Mouse (Mus musculus) pancreas, adult 10 weeks (tissue): ENCODE results near the gene Olfr1445. TPM values are rescaled to one million over a fixed set of nuclear protein-coding genes. Genes with fewer than 3 reads are reported as not detected.

ENCODE experiments used
- polyA plus RNA-seq: library from polyadenylated mRNA; stranded (reverse); fragments of 350-450 nt; fragmentation: Illumina TruSeq; extraction: RNeasy Lipid Tissue Mini Kit (QIAGEN cat#74804); gene quantifications from one replicate; pipeline ENCODE4 v1.2.3, GENCODE M21; 2015; ENCODE audit warnings: low read depth, low replicate concordance; ENCODE audit not compliant: insufficient read depth

The Olfr1445 gene
- not detected for polyA plus RNA-seq

DNA sequence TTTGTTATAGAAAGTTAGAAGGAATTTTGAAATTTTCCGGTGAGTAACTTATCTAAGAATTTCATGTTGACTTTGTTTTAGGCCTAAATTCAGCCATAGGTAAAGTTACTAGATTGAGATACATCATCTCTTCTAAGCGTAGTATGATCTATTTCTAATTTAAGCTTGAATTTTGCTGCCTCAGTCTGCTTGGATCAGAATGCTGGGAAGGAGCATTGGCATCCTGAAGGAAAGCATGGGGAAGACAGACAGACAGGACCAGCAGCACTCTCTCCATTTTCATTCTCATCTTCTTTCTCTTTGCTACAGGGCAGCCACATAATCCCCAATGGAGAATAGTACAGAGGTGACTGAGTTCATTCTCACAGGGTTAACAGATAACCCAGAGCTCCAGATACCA, at the start of gene Olfr1445:
Gene Olfr1445, plus strand, starts transcription at position 301 of the 400 bp plus-strand sequence.

DNA sequence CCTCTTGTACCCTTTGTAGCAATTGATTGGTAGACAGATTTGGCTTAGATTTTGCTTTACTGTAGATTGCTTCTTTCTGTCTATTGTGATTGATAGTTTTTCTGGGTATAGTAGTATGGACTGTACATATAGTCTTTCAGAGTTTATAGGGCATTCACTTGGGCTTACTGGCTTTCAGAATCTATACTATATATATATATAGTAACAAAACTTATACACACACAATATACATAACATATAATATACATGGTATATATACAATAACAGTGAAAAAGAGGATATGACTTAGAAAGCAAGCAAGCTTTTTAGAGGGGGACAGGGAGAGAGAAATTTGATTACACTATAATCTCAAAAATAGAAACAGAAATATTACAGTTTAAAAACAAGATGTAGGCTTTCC, 37.3 kb upstream of the Olfr1445 start, which contains the start of gene Gm5244:
Gene Gm5244, plus strand, starts transcription at position 301 of the 400 bp plus-strand sequence.

GRCm38 (mm10) chr19:12856983-12857382, 26.7 kb upstream of the Olfr1445 start, which contains the start of gene Olfr1444:
Olfr1444 (plus strand) TSS chr19:12857283.

DNA sequence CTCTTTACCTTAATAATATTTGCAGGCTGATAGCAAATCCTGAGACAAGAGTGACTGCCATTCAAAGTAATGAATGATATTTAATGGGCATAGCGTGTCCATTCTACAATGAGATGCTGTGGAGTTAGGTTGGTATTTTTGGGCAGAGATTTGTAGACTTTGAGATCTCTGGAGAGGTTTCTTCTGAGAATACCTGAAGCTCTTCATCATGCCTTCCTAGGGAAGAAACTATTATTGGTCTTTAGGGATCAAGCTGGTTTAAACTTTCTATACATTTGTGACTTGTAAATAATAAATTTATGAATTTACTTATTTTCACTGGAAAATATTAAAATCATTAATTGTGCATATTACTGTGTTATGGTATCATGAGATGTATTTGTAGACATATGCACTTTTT, 9.8 kb downstream of the Olfr1445 start, which contains the start of gene Olfr1446:
Gene Olfr1446, minus strand, starts transcription at position 101 of the 400 bp plus-strand sequence.

DNA sequence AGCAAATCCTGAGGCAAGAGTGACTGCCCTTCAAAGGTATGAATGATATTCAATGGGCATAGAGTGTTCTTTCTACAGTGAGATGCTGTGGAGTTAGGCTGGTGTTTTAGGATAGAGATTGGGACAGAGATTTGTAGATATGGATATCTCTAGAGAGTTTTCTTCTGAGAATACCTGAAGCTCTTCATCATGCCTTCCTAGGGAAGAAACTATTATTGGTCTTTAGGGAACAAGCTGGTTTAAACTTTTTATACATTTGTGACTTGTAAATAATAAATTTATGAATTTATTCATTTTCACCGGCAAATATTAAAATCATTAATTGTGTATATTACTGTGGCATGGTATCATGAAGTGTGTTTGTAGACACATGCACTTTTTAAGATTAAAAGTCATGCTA, 20.0 kb downstream of the Olfr1445 start, which contains the start of gene Olfr1447:
Gene Olfr1447, minus strand, starts transcription at position 101 of the 400 bp plus-strand sequence.

GRCm38 (mm10) chr19:12924319-12924718, 40.7 kb downstream of the Olfr1445 start, which contains the start of gene Olfr1448:
Olfr1448 (minus strand) TSS chr19:12924419.

GRCm38 (mm10) chr19:12930540-12930939, 46.9 kb downstream of the Olfr1445 start, which contains the start of gene Olfr1449:
Olfr1449 (plus strand) TSS chr19:12930840.

Other genes with a start within 250 kb of the Olfr1445 start
- not detected for gene Olfr1442, start 213.4 kb upstream of the Olfr1445 start, polyA plus RNA-seq
- gene Olfr1443, start 205.7 kb upstream of the Olfr1445 start, polyA plus RNA-seq: not detected
- not detected for gene Keg1, start 188.1 kb upstream of the Olfr1445 start, polyA plus RNA-seq
- gene Cntf, start 118.2 kb upstream of the Olfr1445 start, polyA plus RNA-seq: not detected
- 9.9 TPM for gene Zfp91, start 87.7 kb upstream of the Olfr1445 start, polyA plus RNA-seq
- gene Lpxn, start 87.7 kb upstream of the Olfr1445 start, polyA plus RNA-seq: 1.1 TPM
- not detected for gene Gm5244, start 37.2 kb upstream of the Olfr1445 start, polyA plus RNA-seq
- gene Olfr1444, start 26.6 kb upstream of the Olfr1445 start, polyA plus RNA-seq: not detected
- gene Olfr1446, start 9.7 kb downstream of the Olfr1445 start, polyA plus RNA-seq: not detected
- gene Olfr1447, start 19.9 kb downstream of the Olfr1445 start, polyA plus RNA-seq: not detected
- gene Olfr1448, start 40.6 kb downstream of the Olfr1445 start, polyA plus RNA-seq: not detected
- gene Olfr1449, start 47.0 kb downstream of the Olfr1445 start, polyA plus RNA-seq: not detected
- gene Olfr1450, start 66.4 kb downstream of the Olfr1445 start, polyA plus RNA-seq: not detected
- gene Olfr1451, start 111.2 kb downstream of the Olfr1445 start, polyA plus RNA-seq: not detected
- gene Olfr1453, start 144.5 kb downstream of the Olfr1445 start, polyA plus RNA-seq: not detected
- not detected for gene Olfr1454, start 176.8 kb downstream of the Olfr1445 start, polyA plus RNA-seq
- not detected for gene Olfr1457, start 214.0 kb downstream of the Olfr1445 start, polyA plus RNA-seq
- gene Olfr1458, start 222.9 kb downstream of the Olfr1445 start, polyA plus RNA-seq: not detected